Mouse (Mus musculus): ENCODE results near the gene Lmo7.

DNA sequence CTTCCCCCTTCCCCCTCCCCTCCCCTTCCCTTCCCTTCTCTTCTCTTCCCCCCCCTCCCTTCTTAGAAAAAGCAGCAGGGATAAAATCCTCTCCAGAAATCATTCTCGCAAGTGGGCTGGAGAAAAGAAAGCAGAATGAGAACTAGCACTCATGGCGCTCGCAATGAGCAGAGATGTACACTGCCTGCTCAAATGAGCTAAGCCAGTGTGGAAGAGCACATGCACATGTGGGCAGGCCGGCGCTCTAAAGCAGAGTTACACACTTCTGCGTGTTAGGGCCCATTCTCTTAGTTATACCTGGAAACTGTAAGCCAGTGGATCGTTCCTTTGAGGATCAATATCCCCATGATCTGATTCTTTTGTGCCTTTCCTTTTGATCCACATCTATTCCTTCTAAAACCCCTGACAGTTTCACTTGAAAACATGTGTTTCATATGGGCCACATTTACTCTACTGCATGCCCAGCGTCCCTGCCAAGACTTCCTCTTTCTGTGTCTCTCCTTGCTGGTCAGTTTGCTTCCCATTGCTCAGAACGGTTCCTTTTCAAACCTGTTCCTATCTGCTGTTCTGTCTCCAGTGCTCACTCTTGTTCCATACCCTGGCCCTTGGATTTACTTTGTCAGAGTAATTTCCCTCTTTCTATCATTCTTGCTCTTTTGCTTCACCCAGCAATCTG is 224.2 kb downstream of the Lmo7 start:
- TF ChIP-seq GATA1 (IDR thresholded peaks at IDR 0.05; ENCODE audit: low read length) (no peak), TAL1 (IDR thresholded peaks at IDR 0.05; ENCODE audit: low read length) (no peak)

Measured in erythroblast, embryonic 14.5 days (primary cell).